Mouse (Mus musculus) cerebellum, adult 2 months (tissue): Measurements from ENCODE around the gene Orm3.
A peak's percentile ranks its signal among the peaks of the same experiment; 100 is the strongest.

Source experiments
- CTCF ChIP-seq: fragments of 200-500 bp; IDR thresholded peaks from 2 replicates; pipeline ENCODE4 v1.5.1; 2011; ENCODE audit warnings: low read depth, mild to moderate bottlenecking, control low read depth, low read length, moderate library complexity, borderline replicate concordance; ENCODE audit not compliant: insufficient read depth
- POLR2A ChIP-seq: fragments of 200-500 bp; IDR thresholded peaks from 2 replicates; pipeline ENCODE4 v1.6.1; 2011; ENCODE audit warnings: low read length, control low read depth, borderline replicate concordance; ENCODE audit not compliant: insufficient read depth

GRCm38 (mm10) chr4:63368577-63368976 lies 12.6 kb downstream of the Orm3 start:
- TF ChIP-seq CTCF (peak; percentile 95), POLR2A (no peak)
